Mouse (Mus musculus) embryo, embryonic 10 days (tissue): ENCODE results near the gene Dock7.

ENCODE experiments used
- DNase-seq: peaks from one replicate; pipeline ENCODE4 v3.0.0-alpha.2; 2015; ENCODE audit warnings: low spot score

Dock7 gene

GRCm38 (mm10) chr4:98917724-98918123 lies 203.0 kb downstream of the Dock7 start:
- DNase-seq = no peak

- DNase-seq = no peak
Observed at GRCm38 (mm10) chr4:98910246-98910645, 210.5 kb downstream of the Dock7 start.

GRCm38 (mm10) chr4:98887148-98887547 lies 233.6 kb downstream of the Dock7 start:
- DNase-seq = peak; percentile 92
